Mouse (Mus musculus) embryonic fibroblast, embryonic 13.5 days (primary cell): ENCODE measurements around the gene Atf1.

Experiments used
- CTCF ChIP-seq: IDR thresholded peaks from 2 replicates; pipeline ENCODE4 v1.5.1; 2011; ENCODE audit warnings: mild to moderate bottlenecking, control low read depth, low read length, moderate library complexity, borderline replicate concordance; ENCODE audit not compliant: insufficient read depth
- POLR2A ChIP-seq: IDR thresholded peaks from 2 replicates; pipeline ENCODE4 v1.6.1; 2011; ENCODE audit warnings: low read depth, mild to moderate bottlenecking, control low read depth, low read length, moderate library complexity

- no peak for TF ChIP-seq CTCF
- TF ChIP-seq POLR2A, result no peak
These were observed 28.5 kb upstream of the Atf1 start for GRCm38 (mm10) chr15:100198983-100199745.
